ENCODE assay signal across 10 mouse cellular contexts in genomic region chr6:148767228-148767627, GRCm38 (mm10).
"Had no signal": no experiment of that assay in that cellular context is flagged by ENCODE, and none has a peak within 500 bp of the region (broad histone marks: within the 10 kb centered on the region; RNA-seq: fewer than 3 reads in every experiment).

No protein-coding gene starts in this region.

- H3K27ac ChIP-seq: limb, embryonic 15.5 days; liver, embryonic 13.5 days; stomach, embryonic 15.5 days had no signal

- H3K27me3 ChIP-seq: limb, embryonic 15.5 days; liver, embryonic 13.5 days; stomach, embryonic 15.5 days had no signal

- H3K4me1 ChIP-seq: limb, embryonic 15.5 days; liver, embryonic 13.5 days; stomach, embryonic 15.5 days had no signal

- DNase-seq: kidney, adult 11 months; kidney, postnatal 14 days; layer of hippocampus, adult 9-11 months; layer of hippocampus, postnatal 36 days; liver, embryonic 13.5 days; lung, adult 18-20 months; lung, postnatal 36 days; right cerebral cortex, postnatal 14 days had no signal

- H3K36me3 ChIP-seq: stomach, embryonic 15.5 days had no signal

- H3K9ac ChIP-seq: limb, embryonic 15.5 days; liver, embryonic 13.5 days; stomach, embryonic 15.5 days had no signal

- H3K4me3 ChIP-seq: limb, embryonic 15.5 days; liver, embryonic 13.5 days; stomach, embryonic 15.5 days had no signal

- H3K9me3 ChIP-seq: limb, embryonic 15.5 days; liver, embryonic 13.5 days; stomach, embryonic 15.5 days had no signal
